Mouse (Mus musculus) liver, embryonic 11.5 days (tissue): Measurements from ENCODE around the gene Mrpl4. TPM values are rescaled to one million over a fixed set of nuclear protein-coding genes. Genes with fewer than 3 reads are reported as not detected.
"Not testable (repeated sequence)": the region's sequence is repeated elsewhere in the genome, so short reads cannot be mapped to it uniquely, and the experiment has no call there.

Experiments used
- ATAC-seq: fragments of 200-750 bp; cut with Nextera tagmentation; replicated peaks from 2 replicates; pipeline ENCODE4 v1.8.0; 2017; ENCODE audit warnings: moderate number of reproducible peaks, mild to moderate bottlenecking, moderate TSS enrichment, moderate library complexity; ENCODE audit not compliant: low FRiP score
- DNase-seq: peaks from one replicate; pipeline ENCODE4 v3.0.0-alpha.2; 2017; ENCODE audit warnings: low spot score
- H3K27ac ChIP-seq: fragments of 300-500 bp; sonication (generic); 2 replicates; pipeline ENCODE4 v1.5.1; 2014; ENCODE audit warnings: mild to moderate bottlenecking, low read depth, low read length, control low read depth
- H3K27me3 ChIP-seq: fragments of 300-500 bp; sonication (generic); replicated peaks from 2 replicates; pipeline ENCODE4 v1.6.1; 2014; ENCODE audit warnings: low read length, mixed read lengths; ENCODE audit not compliant: control insufficient read depth, insufficient read depth
- H3K36me3 ChIP-seq: fragments of 300-500 bp; sonication (generic); 2 replicates; pipeline ENCODE4 v1.6.1; 2014; ENCODE audit warnings: mild to moderate bottlenecking, low read length, moderate library complexity, mixed read lengths; ENCODE audit not compliant: control insufficient read depth, insufficient read depth
- H3K4me1 ChIP-seq: fragments of 300-500 bp; sonication (generic); replicated peaks from 2 replicates; pipeline ENCODE4 v1.6.1; 2014; ENCODE audit warnings: low read length, mixed read lengths; ENCODE audit not compliant: control insufficient read depth, insufficient read depth
- H3K4me2 ChIP-seq: fragments of 300-500 bp; sonication (generic); 2 replicates; pipeline ENCODE4 v1.6.1; 2014; ENCODE audit warnings: mild to moderate bottlenecking, control low read depth, moderate library complexity
- H3K4me3 ChIP-seq: fragments of 300-500 bp; sonication (generic); 2 replicates; pipeline ENCODE4 v1.5.1; 2014; ENCODE audit warnings: low read depth, low read length, control low read depth
- H3K9ac ChIP-seq: fragments of 300-500 bp; sonication (generic); 2 replicates; pipeline ENCODE4 v1.6.1; 2014; ENCODE audit warnings: low read depth, low read length, control low read depth
- H3K9me3 ChIP-seq: fragments of 300-500 bp; sonication (generic); 2 replicates; pipeline ENCODE4 v1.6.1; 2016; ENCODE audit warnings: low read length, inconsistent platforms, mixed read lengths; ENCODE audit not compliant: control insufficient read depth
- WGBS: fragments of 180-500 bp; shearing (Covaris S2); extraction: QIAGEN DNeasy Blood & Tissue Kit; methylation state at CpG from one replicate; pipeline ENCODE4 v1.1.7; 2014; 5-methylcytosine and 5-hydroxymethylcytosine counted together
- polyA plus RNA-seq: library from polyadenylated mRNA; unstranded; fragments of >200 nt; fragmentation: Nextera tagmentation; extraction: Ambion mirVana; gene quantifications from 2 replicates; pipeline ENCODE4 v1.2.1, GENCODE M21; 2014

Mrpl4 gene
- polyA plus RNA-seq, 1 experiment from 2014 or later: 138 TPM

DNA sequence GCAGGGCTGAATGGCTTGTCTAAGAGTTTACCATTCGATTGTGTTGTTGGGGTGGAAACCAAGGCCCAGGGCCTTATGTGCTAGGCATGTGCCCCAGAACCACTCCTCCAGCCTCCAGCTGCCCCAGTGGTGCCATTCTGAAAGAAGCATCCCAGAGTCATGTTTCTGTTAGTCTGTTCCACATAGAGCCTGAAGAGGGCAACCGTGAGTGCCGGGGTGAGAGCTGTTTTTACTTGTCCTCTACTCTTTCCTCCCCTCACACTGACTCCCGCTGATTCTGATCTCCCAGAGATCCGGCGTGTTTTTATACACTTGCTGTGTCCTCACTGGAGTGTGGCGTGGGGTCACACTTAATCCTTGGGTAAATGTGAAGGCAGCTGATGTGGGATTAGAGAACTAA is 5.5 kb downstream of the Mrpl4 start:
- 83% methylated on average over 7 of the region's 7 CpGs for WGBS
- DNase-seq: no peak
- H3K27me3 ChIP-seq: no peaks in the 10 kb centered on the region
- no peak overlapping the region for H3K9ac ChIP-seq
- H3K4me2 ChIP-seq: no peak overlapping the region
- H3K4me1 ChIP-seq: 0 out of 2 replicates have a peak, but pooled peaks cover 10% of the 10 kb centered on the region
- no peak for ATAC-seq
- H3K4me3 ChIP-seq: no peak overlapping the region
- no peaks in the 10 kb centered on the region for H3K9me3 ChIP-seq
- no peak overlapping the region for H3K27ac ChIP-seq
- H3K36me3 ChIP-seq: peaks cover 16% of the 10 kb centered on the region

- peaks cover 19% of the 10 kb centered on the region for H3K4me1 ChIP-seq
- peaks cover 15% of the 10 kb centered on the region for H3K36me3 ChIP-seq
- H3K27ac ChIP-seq: no peak overlapping the region
- peaks cover 8% of the 10 kb centered on the region; the same call in 1 of the 2 replicates for H3K27me3 ChIP-seq
- 61% methylated on average over 2 of the region's 2 CpGs for WGBS
- ATAC-seq: no peak
- H3K9me3 ChIP-seq: no peaks in the 10 kb centered on the region
- no peak overlapping the region for H3K9ac ChIP-seq
- H3K4me3 ChIP-seq: no peak overlapping the region
- H3K4me2 ChIP-seq: no peak overlapping the region; the same call in 1 of the 2 replicates
- DNase-seq: no peak
Measured at GRCm38 (mm10) chr9:21010362-21010761, 7.8 kb downstream of the Mrpl4 start.

DNA sequence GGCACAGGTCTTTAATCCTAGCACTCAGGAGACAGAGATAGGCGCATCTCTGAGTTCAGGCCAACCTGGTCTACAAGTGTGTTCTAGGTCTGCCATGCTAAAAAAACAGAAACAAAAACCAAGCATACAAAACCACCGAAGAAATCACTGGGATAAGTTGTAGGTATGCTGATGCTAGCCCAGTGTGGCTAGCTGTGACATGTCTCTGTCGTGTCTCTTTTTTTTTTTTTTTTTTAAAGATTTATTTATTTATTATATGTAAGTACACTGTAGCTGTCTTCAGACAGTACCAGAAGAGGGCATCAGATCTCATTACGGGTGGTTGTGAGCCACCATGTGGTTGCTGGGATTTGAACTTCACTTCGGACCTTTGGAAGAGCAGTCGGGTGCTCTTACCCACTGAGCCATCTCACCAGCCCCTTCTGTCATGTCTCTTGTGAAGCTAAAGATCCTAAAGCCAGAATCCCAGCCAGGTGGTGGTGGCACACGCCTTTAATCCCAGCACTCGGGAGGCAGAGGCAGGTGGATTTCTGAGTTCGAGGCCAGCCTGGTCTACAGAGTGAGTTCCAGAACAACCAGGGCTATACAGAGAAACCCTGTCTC is 8.5 kb downstream of the Mrpl4 start:
- H3K4me3 ChIP-seq, H3K4me2 ChIP-seq, ATAC-seq, H3K9me3 ChIP-seq, H3K9ac ChIP-seq, H3K27ac ChIP-seq, DNase-seq: not testable (repeated sequence)
- 73% methylated on average over 9 of the region's 9 CpGs for WGBS
- peaks cover 12% of the 10 kb centered on the region for H3K36me3 ChIP-seq
- peaks cover 12% of the 10 kb centered on the region; the same call in 1 of the 2 replicates for H3K27me3 ChIP-seq
- peaks cover 25% of the 10 kb centered on the region for H3K4me1 ChIP-seq

DNA sequence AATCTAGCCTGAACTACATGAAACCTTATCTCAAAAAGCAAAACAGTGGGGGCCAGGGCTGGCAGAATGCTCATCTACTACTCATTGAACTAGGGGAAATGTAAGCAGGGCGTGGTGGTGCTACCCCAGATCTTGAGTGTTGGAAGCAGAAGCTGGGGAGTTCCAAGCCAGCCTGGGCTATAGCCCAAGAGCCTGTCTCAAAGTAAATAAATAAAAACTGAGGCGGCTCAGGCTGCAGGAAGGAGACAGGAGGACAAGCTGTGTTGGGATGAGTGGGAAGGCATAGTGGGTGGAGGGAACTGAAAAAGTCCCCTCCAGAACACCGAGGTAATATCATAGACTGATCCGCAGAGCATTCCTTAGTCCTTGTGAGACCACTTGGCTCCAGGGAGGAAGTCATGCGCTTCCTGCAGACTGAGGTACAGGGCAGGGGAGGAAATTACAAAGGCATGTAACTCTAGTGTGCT is 9.3 kb downstream of the Mrpl4 start:
- H3K27me3 ChIP-seq: peaks cover 12% of the 10 kb centered on the region; the same call in 1 of the 2 replicates
- peaks cover 25% of the 10 kb centered on the region for H3K4me1 ChIP-seq
- no peaks in the 10 kb centered on the region for H3K9me3 ChIP-seq
- ATAC-seq (0 out of 2 replicates have a peak, but pooled peaks have one; percentile 18), DNase-seq (no peak)
- H3K4me2 ChIP-seq: no peak overlapping the region
- 39% methylated on average over 5 of the region's 5 CpGs for WGBS
- no peak overlapping the region for H3K9ac ChIP-seq
- peaks cover 9% of the 10 kb centered on the region for H3K36me3 ChIP-seq
- H3K4me3 ChIP-seq: no peak overlapping the region
- no peak overlapping the region for H3K27ac ChIP-seq

DNA sequence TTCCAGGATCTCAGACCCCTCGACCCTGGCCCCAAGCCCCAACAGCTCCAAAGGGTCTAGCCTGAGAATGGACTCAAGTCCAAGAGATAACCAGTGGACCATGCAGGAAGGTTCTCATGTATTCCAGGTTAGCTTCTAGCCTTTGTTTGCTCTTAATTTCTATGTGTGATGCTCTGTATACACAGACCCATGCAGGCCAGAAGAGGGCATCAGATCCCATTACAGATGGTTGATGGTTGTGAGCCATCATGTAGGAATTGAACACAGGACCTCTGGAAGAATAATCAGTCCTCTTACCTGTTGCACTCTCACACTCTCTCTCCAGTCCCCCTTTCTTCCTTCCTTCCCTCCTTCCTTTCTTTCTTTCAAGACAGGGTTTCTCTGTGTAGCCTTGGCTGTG is 9.8 kb downstream of the Mrpl4 start:
- Histone ChIP-seq H3K4me3 (no peak overlapping the region), H3K4me1 (peaks cover 27% of the 10 kb centered on the region), H3K36me3 (peaks cover 5% of the 10 kb centered on the region), H3K4me2 (no peak overlapping the region), H3K27me3 (peaks cover 14% of the 10 kb centered on the region; the same call in 1 of the 2 replicates), H3K27ac (no peak overlapping the region), H3K9ac (no peak overlapping the region), H3K9me3 (no peaks in the 10 kb centered on the region)
- DNase-seq: no peak
- ATAC-seq: 0 out of 2 replicates have a peak, but pooled peaks have one; percentile 27
- WGBS: 35% methylated on average over 1 of the region's 1 CpGs

DNA sequence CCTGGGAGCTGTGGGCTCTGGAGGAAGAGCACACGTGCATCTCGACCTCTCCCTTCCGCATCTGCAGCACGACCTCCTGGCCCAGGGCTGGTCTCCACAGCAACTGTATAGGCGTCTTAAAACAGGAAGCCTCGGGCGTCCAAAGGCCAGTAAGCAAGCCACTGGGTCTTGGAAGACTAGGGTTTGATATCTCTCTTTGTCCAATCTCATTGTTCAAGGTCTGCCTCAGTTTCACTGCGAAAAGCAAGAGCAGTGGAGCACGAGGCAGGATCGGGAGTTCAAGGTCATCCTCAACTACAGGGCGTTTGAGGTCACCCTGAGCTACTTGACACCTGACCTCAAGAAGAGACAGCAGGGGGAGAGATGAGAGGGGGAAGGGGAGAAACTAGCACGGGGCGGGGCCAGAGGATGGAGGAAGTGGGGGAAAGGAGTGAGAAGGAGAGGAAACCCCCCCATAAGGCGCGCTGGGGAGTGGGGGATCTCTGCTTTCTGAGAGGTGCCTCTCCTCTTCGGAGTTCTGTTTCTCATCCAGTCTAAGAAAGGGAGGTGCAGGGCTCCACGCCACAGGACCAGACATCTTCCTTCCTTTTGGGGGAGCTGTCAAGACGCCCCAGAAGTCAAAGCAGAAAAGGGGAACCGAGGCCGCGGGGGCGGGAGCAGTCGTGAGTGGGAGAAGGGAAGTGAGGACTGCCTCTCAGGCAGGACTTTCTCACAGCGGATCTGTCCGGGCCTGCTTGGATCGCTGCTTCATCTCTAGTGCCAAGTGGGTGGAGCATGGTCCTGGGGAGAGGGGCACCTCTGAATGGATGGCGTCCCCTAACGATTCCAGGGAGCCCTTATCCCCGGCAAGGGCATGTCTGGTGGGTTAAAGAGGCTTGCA is 12.4 kb downstream of the Mrpl4 start:
- Histone ChIP-seq H3K9ac (peak overlapping the region; percentile 56), H3K4me2 (peak overlapping the region; percentile 85), H3K36me3 (no peaks in the 10 kb centered on the region), H3K27ac (peak overlapping the region; percentile 61; the same call in 1 of the 2 replicates), H3K9me3 (no peaks in the 10 kb centered on the region), H3K27me3 (peaks cover 17% of the 10 kb centered on the region; the same call in 1 of the 2 replicates), H3K4me3 (peak overlapping the region; percentile 54), H3K4me1 (peaks cover 30% of the 10 kb centered on the region)
- no peak; the same call in none of the 2 replicates for ATAC-seq
- 3% methylated on average over 29 of the region's 29 CpGs for WGBS
- no peak for DNase-seq

- peak; percentile 53; the same call in 1 of the 2 replicates for ATAC-seq
- Histone ChIP-seq H3K27me3 (peaks cover 17% of the 10 kb centered on the region; the same call in 1 of the 2 replicates), H3K4me2 (peak within 1 kb of the TSS; percentile 85), H3K36me3 (no peaks in the 10 kb centered on the region), H3K4me1 (peaks cover 30% of the 10 kb centered on the region), H3K27ac (peak within 1 kb of the TSS; percentile 61; the same call in 1 of the 2 replicates), H3K4me3 (peak within 1 kb of the TSS; percentile 54), H3K9ac (peak within 1 kb of the TSS; percentile 56), H3K9me3 (no peaks in the 10 kb centered on the region)
- 1% methylated on average over 30 of the region's 30 CpGs for WGBS
- no peak for DNase-seq
Measured at GRCm38 (mm10) chr9:21015571-21016130, 13.1 kb downstream of the Mrpl4 start, which contains the start of gene Icam1. Gene Icam1 (plus strand): TSS chr9:21015985.
